Mouse (Mus musculus): Measurements from ENCODE around the gene 5031439G07Rik. TPM values are rescaled to one million over a fixed set of nuclear protein-coding genes. Genes with fewer than 3 reads are reported as not detected.
"Not testable (repeated sequence)": the region's sequence is repeated elsewhere in the genome, so short reads cannot be mapped to it uniquely, and the experiment has no call there.

5031439G07Rik gene
- polyA plus RNA-seq, 1 experiment from 2014 or later, result 5.0 TPM

- Histone ChIP-seq H3K4me3 (no peak within 1 kb of the TSS), H3K27ac (no peak within 1 kb of the TSS), H3K9me3 (replicated peaks) (no peaks in the 10 kb centered on the region), H3K36me3 (no peaks in the 10 kb centered on the region), H3K27me3 (no peaks in the 10 kb centered on the region), H3K9ac (no peak within 1 kb of the TSS), H3K4me1 (replicated peaks) (peaks cover 18% of the 10 kb centered on the region), H3K4me2 (no peak within 1 kb of the TSS)
- WGBS, result 92% methylated on average over 3 of the region's 3 CpGs
- ATAC-seq (replicated peaks; ENCODE audit: insufficient number of reproducible peaks, insufficient read depth, low FRiP score, low read depth), result no peak
These were observed 68.4 kb downstream of the 5031439G07Rik start, which contains the start of gene Gm29666 for GRCm38 (mm10) chr15:84919938-84920337. Gene Gm29666 (minus strand): TSS chr15:84920038.

- Histone ChIP-seq H3K27me3 (no peaks in the 10 kb centered on the region), H3K4me2 (no peak overlapping the region), H3K4me3 (no peak overlapping the region), H3K9ac (no peak overlapping the region), H3K36me3 (no peaks in the 10 kb centered on the region; the same call in 1 of the 2 replicates), H3K4me1 (replicated peaks) (no peaks in the 10 kb centered on the region), H3K27ac (no peak overlapping the region), H3K9me3 (replicated peaks) (no peaks in the 10 kb centered on the region)
- WGBS, result 88% methylated on average over 3 of the region's 3 CpGs
- ATAC-seq (replicated peaks; ENCODE audit: insufficient number of reproducible peaks, insufficient read depth, low FRiP score, low read depth), result no peak
These were observed 75.2 kb downstream of the 5031439G07Rik start for GRCm38 (mm10) chr15:84913201-84913600.

- Histone ChIP-seq H3K27me3 (no peaks in the 10 kb centered on the region), H3K27ac (no peak overlapping the region), H3K4me1 (replicated peaks) (peaks cover under 1% of the 10 kb centered on the region; the same call in 1 of the 2 replicates), H3K4me2 (no peak overlapping the region), H3K4me3 (no peak overlapping the region), H3K9me3 (replicated peaks) (no peaks in the 10 kb centered on the region), H3K36me3 (no peaks in the 10 kb centered on the region), H3K9ac (no peak overlapping the region)
- 64% methylated on average over 7 of the region's 7 CpGs for WGBS
- no peak for ATAC-seq (replicated peaks; ENCODE audit: insufficient number of reproducible peaks, insufficient read depth, low FRiP score, low read depth)
These were observed 84.4 kb downstream of the 5031439G07Rik start for GRCm38 (mm10) chr15:84903843-84904385.

- WGBS, result 15% methylated on average over 7 of the region's 7 CpGs
- Histone ChIP-seq H3K27me3 (no peaks in the 10 kb centered on the region), H3K36me3 (no peaks in the 10 kb centered on the region), H3K4me2 (peak overlapping the region; percentile 7; the same call in 1 of the 2 replicates), H3K9ac (no peak overlapping the region), H3K4me1 (replicated peaks) (peaks cover 13% of the 10 kb centered on the region), H3K27ac (no peak overlapping the region), H3K9me3 (replicated peaks) (no peaks in the 10 kb centered on the region), H3K4me3 (no peak overlapping the region)
- no peak for ATAC-seq (replicated peaks; ENCODE audit: insufficient number of reproducible peaks, insufficient read depth, low FRiP score, low read depth)
These were observed 90.3 kb downstream of the 5031439G07Rik start for GRCm38 (mm10) chr15:84898077-84898476.

- ATAC-seq (replicated peaks; ENCODE audit: insufficient number of reproducible peaks, insufficient read depth, low FRiP score, low read depth), result no peak
These were observed 91.7 kb downstream of the 5031439G07Rik start for GRCm38 (mm10) chr15:84896664-84897063.

GRCm38 (mm10) chr15:84896216-84896615, 92.1 kb downstream of the 5031439G07Rik start:
- H3K36me3 ChIP-seq; H3K27ac ChIP-seq; H3K4me2 ChIP-seq; ATAC-seq (replicated peaks; ENCODE audit: insufficient number of reproducible peaks, insufficient read depth, low FRiP score, low read depth); H3K9me3 ChIP-seq (replicated peaks); H3K9ac ChIP-seq; H3K4me3 ChIP-seq; H3K27me3 ChIP-seq: not testable (repeated sequence)
- H3K4me1 ChIP-seq (replicated peaks), result peaks cover 13% of the 10 kb centered on the region
- 66% methylated on average over 10 of the region's 10 CpGs for WGBS

More at GRCm38 (mm10) chr15:84896664-84897063, 91.7 kb downstream of the 5031439G07Rik start:
- Histone ChIP-seq H3K36me3 (no peaks in the 10 kb centered on the region), H3K27ac (no peak overlapping the region), H3K4me3 (no peak overlapping the region), H3K9ac (no peak overlapping the region), H3K27me3 (peaks cover 4% of the 10 kb centered on the region; the same call in 1 of the 2 replicates), H3K4me2 (no peak overlapping the region), H3K9me3 (replicated peaks) (no peaks in the 10 kb centered on the region), H3K4me1 (replicated peaks) (peaks cover 13% of the 10 kb centered on the region)
- WGBS, result 74% methylated on average over 1 of the region's 1 CpGs

Small RNAs within 50 kb of the gene (microRNA-seq; reads per million reads assigned to microRNA genes)
- 12.6 reads per million, percentile 28 among the genes with 10 or more reads in this experiment for gene Mir1249

Other genes starting within 250 kb of the 5031439G07Rik start
- 0.16 and 0.46 TPM in 2 replicates for gene Phf21b, start 132.5 kb downstream of the 5031439G07Rik start, polyA plus RNA-seq (2015; fragmentation: Nextera tagmentation; extraction: Ambion mirVana)
- gene Gm29666, start 68.5 kb downstream of the 5031439G07Rik start, polyA plus RNA-seq (2015; fragmentation: Nextera tagmentation; extraction: Ambion mirVana), result 0.38 and 0.40 TPM in 2 replicates
- 16.4 and 19.1 TPM in 2 replicates for gene Nup50, start 65.1 kb downstream of the 5031439G07Rik start, polyA plus RNA-seq (2015; fragmentation: Nextera tagmentation; extraction: Ambion mirVana)
- gene Upk3a, start 28.6 kb upstream of the 5031439G07Rik start, polyA plus RNA-seq (2015; fragmentation: Nextera tagmentation; extraction: Ambion mirVana), result 0.23 and 2.4 TPM in 2 replicates
- gene Fam118a, start 40.4 kb upstream of the 5031439G07Rik start, polyA plus RNA-seq (2015; fragmentation: Nextera tagmentation; extraction: Ambion mirVana), result 15.3 and 19.7 TPM in 2 replicates
- gene Smc1b, start 143.4 kb upstream of the 5031439G07Rik start, polyA plus RNA-seq (2015; fragmentation: Nextera tagmentation; extraction: Ambion mirVana), result 0.03 TPM in 1 of 2 replicates, not detected in the other
- gene Ribc2, start 143.5 kb upstream of the 5031439G07Rik start, polyA plus RNA-seq (2015; fragmentation: Nextera tagmentation; extraction: Ambion mirVana), result 0.14 and 0.18 TPM in 2 replicates
- gene Fbln1, start 217.4 kb upstream of the 5031439G07Rik start, polyA plus RNA-seq (2015; fragmentation: Nextera tagmentation; extraction: Ambion mirVana), result 119 and 157 TPM in 2 replicates